Mouse (Mus musculus) left cerebral cortex, adult 11 months (tissue): ENCODE measurements around the gene Supv3l1.
"Not testable (repeated sequence)": the region's sequence is repeated elsewhere in the genome, so short reads cannot be mapped to it uniquely, and the experiment has no call there.

Experiments
- DNase-seq: peaks from one replicate; pipeline ENCODE4 v3.0.0; 2022; ENCODE audit warnings: low spot score

The Supv3l1 gene

GRCm38 (mm10) chr10:62449364-62450279 is at the start of gene Supv3l1, which contains the start of gene 4930507D05Rik:
TSS of gene Supv3l1 (minus strand) at chr10:62449738.
TSS of gene 4930507D05Rik (plus strand) at chr10:62449489.
- peak; percentile 89 for DNase-seq

- not testable (repeated sequence) for DNase-seq
Measured at GRCm38 (mm10) chr10:62491681-62492080, 42.1 kb upstream of the Supv3l1 start.

- peak; percentile 42 for DNase-seq
Measured at GRCm38 (mm10) chr10:62488266-62488665, 38.7 kb upstream of the Supv3l1 start.

GRCm38 (mm10) chr10:62486618-62487415 is 37.3 kb upstream of the Supv3l1 start, which contains the start of gene Vps26a:
TSS of gene Vps26a (minus strand) at chr10:62486805.
- DNase-seq = peak; percentile 98

GRCm38 (mm10) chr10:62485878-62486582 is 36.5 kb upstream of the Supv3l1 start:
- no peak for DNase-seq

GRCm38 (mm10) chr10:62481108-62481852 is 31.7 kb upstream of the Supv3l1 start:
- DNase-seq = no peak

- no peak for DNase-seq
Measured at GRCm38 (mm10) chr10:62476980-62477379, 27.4 kb upstream of the Supv3l1 start.

GRCm38 (mm10) chr10:62474944-62475343 is 25.4 kb upstream of the Supv3l1 start:
- no peak for DNase-seq

GRCm38 (mm10) chr10:62471105-62471504 is 21.6 kb upstream of the Supv3l1 start:
- DNase-seq = no peak

GRCm38 (mm10) chr10:62469736-62470135 is 20.2 kb upstream of the Supv3l1 start:
- DNase-seq = no peak

GRCm38 (mm10) chr10:62461321-62461720 is 11.8 kb upstream of the Supv3l1 start:
- no peak for DNase-seq

- not testable (repeated sequence) for DNase-seq
Measured at GRCm38 (mm10) chr10:62452001-62452400, 2.5 kb upstream of the Supv3l1 start.

- no peak for DNase-seq
Measured at GRCm38 (mm10) chr10:62450280-62450640, 722 bp upstream of the Supv3l1 start.

- no peak for DNase-seq
Measured at GRCm38 (mm10) chr10:62430427-62430826, 19.1 kb downstream of the Supv3l1 start.

GRCm38 (mm10) chr10:62425081-62425871 is 24.3 kb downstream of the Supv3l1 start:
- DNase-seq = no peak

- no peak for DNase-seq
Measured at GRCm38 (mm10) chr10:62422255-62422654, 27.3 kb downstream of the Supv3l1 start, which contains the start of gene Hkdc1. TSS of gene Hkdc1 (minus strand) at chr10:62422491.

GRCm38 (mm10) chr10:62421127-62421526 is 28.4 kb downstream of the Supv3l1 start:
- DNase-seq = no peak

- no peak for DNase-seq
Measured at GRCm38 (mm10) chr10:62420399-62420798, 29.1 kb downstream of the Supv3l1 start.

GRCm38 (mm10) chr10:62419422-62419821 is 30.1 kb downstream of the Supv3l1 start:
- DNase-seq = no peak

GRCm38 (mm10) chr10:62418831-62419356 is 30.6 kb downstream of the Supv3l1 start:
- DNase-seq = no peak
